Mouse (Mus musculus) forebrain, postnatal 0 days (tissue): ENCODE measurements around the gene Srsf6. TPM values are rescaled to one million over a fixed set of nuclear protein-coding genes. Genes with fewer than 3 reads are reported as not detected.

ENCODE experiments used
- ATAC-seq: fragments of 200-750 bp; cut with Nextera tagmentation; 2 replicates; pipeline ENCODE4 v1.8.0; 2017; ENCODE audit warnings: mild to moderate bottlenecking, moderate library complexity
- DNase-seq: peaks from one replicate; pipeline ENCODE4 v3.0.0-alpha.2; 2015
- H3K27ac ChIP-seq: fragments of 300-500 bp; sonication (generic); 2 replicates; pipeline ENCODE4 v1.5.1; 2014; ENCODE audit warnings: low read depth, mild to moderate bottlenecking, antibody characterized with exemption, low read length, moderate library complexity, mixed read lengths
- H3K27me3 ChIP-seq: fragments of 300-500 bp; sonication (generic); 2 replicates; pipeline ENCODE4 v1.6.1; 2014; ENCODE audit warnings: mild to moderate bottlenecking, low read length, mixed read lengths; ENCODE audit not compliant: insufficient read depth
- H3K36me3 ChIP-seq: fragments of 300-500 bp; sonication (generic); 2 replicates; pipeline ENCODE4 v1.6.1; 2014; ENCODE audit warnings: mild to moderate bottlenecking, moderate library complexity; ENCODE audit not compliant: insufficient read depth
- H3K4me1 ChIP-seq: fragments of 300-500 bp; sonication (generic); 2 replicates; pipeline ENCODE4 v1.6.1; 2014; ENCODE audit warnings: antibody characterized with exemption; ENCODE audit not compliant: insufficient read depth
- H3K4me2 ChIP-seq: fragments of 300-500 bp; sonication (generic); 2 replicates; pipeline ENCODE4 v1.6.1; 2014; ENCODE audit warnings: low read depth, mild to moderate bottlenecking, moderate library complexity
- H3K4me3 ChIP-seq: fragments of 300-500 bp; sonication (generic); 2 replicates; pipeline ENCODE4 v1.5.1; 2014; ENCODE audit warnings: low read depth, low read length, mixed read lengths
- H3K9ac ChIP-seq: fragments of 300-500 bp; sonication (generic); 2 replicates; pipeline ENCODE4 v1.6.1; 2014; ENCODE audit warnings: mild to moderate bottlenecking
- H3K9me3 ChIP-seq: fragments of 300-500 bp; sonication (generic); 2 replicates; pipeline ENCODE4 v1.6.1; 2016; ENCODE audit warnings: low read length
- CTCF ChIP-seq: sonication (generic); IDR thresholded peaks from 2 replicates; pipeline ENCODE4 v1.5.1; 2016; ENCODE audit warnings: antibody characterized with exemption, control low read depth, low read depth
- WGBS: fragments of 180-500 bp; shearing (Covaris S2); extraction: QIAGEN DNeasy Blood & Tissue Kit; methylation state at CpG from one replicate; pipeline ENCODE4 v1.1.7; 2014; 5-methylcytosine and 5-hydroxymethylcytosine counted together
- polyA plus RNA-seq: library from polyadenylated mRNA; unstranded; fragments of >200 nt; fragmentation: Nextera tagmentation; extraction: Ambion mirVana; gene quantifications from 2 replicates; pipeline ENCODE4 v1.2.1, GENCODE M21; 2015
- total RNA-seq: library from RNA; depleted of rRNA; stranded (reverse); fragments of >200 nt; gene quantifications from 2 replicates; pipeline ENCODE4 v1.2.3, GENCODE M21; 2014

Gene Srsf6
- total and polyA plus RNA-seq, 2 experiments from 2014 or later: 133 to 146 TPM

DNA sequence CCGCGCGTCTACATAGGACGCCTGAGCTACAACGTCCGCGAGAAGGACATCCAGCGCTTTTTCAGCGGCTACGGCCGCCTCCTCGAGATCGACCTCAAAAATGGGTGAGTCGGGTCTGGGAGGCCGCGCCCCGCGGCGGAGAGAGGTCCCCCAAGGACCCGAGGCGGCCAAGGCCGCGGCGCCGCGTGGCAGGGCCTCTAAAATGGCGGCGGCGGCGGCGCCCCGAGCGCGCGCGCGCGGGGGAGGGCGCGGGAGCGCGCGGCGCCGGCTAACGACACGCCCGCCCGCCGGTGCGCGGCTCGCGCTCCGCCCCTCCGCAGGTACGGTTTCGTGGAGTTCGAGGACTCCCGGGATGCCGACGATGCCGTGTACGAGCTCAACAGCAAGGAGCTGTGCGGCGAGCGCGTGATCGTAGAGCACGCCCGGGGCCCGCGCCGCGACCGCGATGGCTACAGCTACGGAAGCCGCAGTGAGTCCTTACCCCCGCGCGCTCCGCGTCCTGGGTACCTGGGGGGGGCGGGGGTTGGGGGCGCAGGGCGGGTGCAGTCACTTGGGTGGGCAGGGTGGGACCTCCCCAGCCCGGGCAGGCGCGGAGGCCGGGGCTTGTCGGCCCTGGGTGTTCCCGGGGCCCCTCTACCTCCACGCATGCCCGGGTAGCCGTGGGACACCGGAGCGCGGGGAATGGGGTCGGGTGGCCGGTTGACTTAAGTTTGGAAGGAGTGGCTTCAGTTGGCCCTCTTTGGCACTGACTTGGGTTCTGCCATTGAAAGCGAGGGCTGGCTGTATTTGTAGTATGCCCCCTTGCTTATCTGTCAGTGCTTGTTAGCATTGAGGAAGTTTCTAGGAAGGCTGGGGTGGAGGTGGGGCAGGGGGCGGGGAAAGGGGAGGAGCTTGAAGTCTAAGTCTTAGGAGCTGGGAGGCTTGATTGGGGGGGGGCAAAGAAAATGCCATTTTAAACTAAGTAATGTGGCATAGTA, 634 bp downstream of the Srsf6 start:
- Histone ChIP-seq H3K36me3 (peaks cover 26% of the 10 kb centered on the region), H3K27me3 (no peaks in the 10 kb centered on the region), H3K9me3 (no peaks in the 10 kb centered on the region), H3K4me2 (peak overlapping the region; percentile 82), H3K4me1 (peaks cover 8% of the 10 kb centered on the region; the same call in 1 of the 2 replicates), H3K4me3 (peak overlapping the region; percentile 100), H3K9ac (peak overlapping the region; percentile 100), H3K27ac (peak overlapping the region; percentile 99)
- WGBS: under 1% methylated on average over 71 of the region's 103 CpGs
- DNase-seq: peak; percentile 80
- no peak for TF ChIP-seq CTCF
- peak; percentile 57 for ATAC-seq

DNA sequence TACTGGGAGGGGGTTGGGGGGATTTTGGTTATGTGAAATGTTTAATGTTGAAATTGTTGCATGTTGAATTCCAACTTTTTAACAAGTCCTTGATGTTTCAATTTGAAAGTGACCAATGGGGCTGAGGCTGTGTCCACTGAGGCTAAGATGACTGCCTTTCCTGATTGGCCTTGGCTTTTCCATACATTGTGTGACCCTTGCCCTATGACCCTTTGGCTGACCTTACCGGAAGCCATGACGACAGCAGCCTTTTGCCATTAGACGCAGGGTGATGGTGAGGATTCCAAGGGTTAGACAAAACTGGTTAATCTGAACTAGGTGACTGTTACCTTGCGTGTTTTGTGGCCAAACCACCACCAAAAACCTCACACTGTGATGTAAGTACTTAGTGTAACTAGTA, 1.4 kb downstream of the Srsf6 start:
- Histone ChIP-seq H3K4me3 (peak overlapping the region; percentile 100), H3K9me3 (no peaks in the 10 kb centered on the region), H3K4me2 (peak overlapping the region; percentile 82), H3K27ac (no peak overlapping the region), H3K4me1 (peaks cover 8% of the 10 kb centered on the region; the same call in 1 of the 2 replicates), H3K27me3 (no peaks in the 10 kb centered on the region), H3K36me3 (peaks cover 30% of the 10 kb centered on the region), H3K9ac (peak overlapping the region; percentile 100)
- ATAC-seq (no peak), DNase-seq (no peak)
- no peak for TF ChIP-seq CTCF
- WGBS: 51% methylated on average over 4 of the region's 4 CpGs

DNA sequence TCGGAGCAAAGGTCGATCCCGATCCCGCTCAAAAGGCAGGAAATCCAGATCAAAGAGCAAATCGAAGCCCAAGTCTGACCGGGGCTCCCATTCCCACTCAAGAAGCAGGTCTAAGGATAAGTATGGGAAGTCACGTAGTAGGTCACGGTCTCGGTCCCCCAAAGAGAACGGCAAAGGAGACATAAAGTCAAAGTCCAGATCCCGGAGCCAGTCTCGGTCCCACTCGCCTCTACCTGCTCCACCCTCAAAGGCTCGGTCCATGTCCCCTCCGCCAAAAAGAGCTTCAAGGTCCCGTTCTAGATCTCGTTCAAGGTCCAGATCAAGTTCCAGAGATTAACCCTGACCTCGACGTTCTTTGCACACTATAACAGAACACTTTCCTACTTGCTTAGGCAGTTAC, 3.1 kb downstream of the Srsf6 start:
- 94% methylated on average over 19 of the region's 19 CpGs for WGBS
- peaks cover 8% of the 10 kb centered on the region; the same call in 1 of the 2 replicates for H3K4me1 ChIP-seq
- no peak overlapping the region for H3K27ac ChIP-seq
- no peak for DNase-seq
- peaks cover 42% of the 10 kb centered on the region for H3K36me3 ChIP-seq
- H3K9me3 ChIP-seq: no peaks in the 10 kb centered on the region
- ATAC-seq: no peak
- TF ChIP-seq CTCF: no peak
- no peak overlapping the region for H3K4me3 ChIP-seq
- H3K4me2 ChIP-seq: no peak overlapping the region
- no peak overlapping the region for H3K9ac ChIP-seq
- no peaks in the 10 kb centered on the region for H3K27me3 ChIP-seq

DNA sequence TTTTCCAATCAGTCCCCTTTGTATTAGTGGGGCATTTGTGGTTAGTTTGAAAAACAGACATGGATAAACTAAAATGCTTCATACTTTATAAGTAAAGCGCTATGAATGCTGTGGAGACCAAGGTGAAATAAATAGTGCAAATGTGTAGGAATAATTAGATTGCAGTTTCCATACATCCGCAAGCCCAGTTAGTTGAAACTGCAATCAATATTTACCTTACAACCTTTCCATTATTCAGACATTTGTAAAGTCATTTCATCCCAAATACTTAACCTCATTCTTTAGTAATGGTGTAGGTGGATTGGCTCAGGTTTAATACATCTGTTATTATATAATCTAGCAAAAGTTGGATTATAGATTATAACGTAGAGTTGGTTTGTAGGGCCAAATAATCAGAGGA, 4.4 kb downstream of the Srsf6 start:
- Histone ChIP-seq H3K27me3 (no peaks in the 10 kb centered on the region), H3K4me2 (no peak overlapping the region), H3K4me3 (no peak overlapping the region), H3K9ac (no peak overlapping the region), H3K4me1 (0 out of 2 replicates have a peak, but pooled peaks cover 3% of the 10 kb centered on the region), H3K9me3 (no peaks in the 10 kb centered on the region), H3K27ac (no peak overlapping the region), H3K36me3 (peaks cover 52% of the 10 kb centered on the region)
- DNase-seq (no peak), ATAC-seq (no peak)
- no peak for TF ChIP-seq CTCF
- WGBS: 97% methylated on average over 3 of the region's 3 CpGs

DNA sequence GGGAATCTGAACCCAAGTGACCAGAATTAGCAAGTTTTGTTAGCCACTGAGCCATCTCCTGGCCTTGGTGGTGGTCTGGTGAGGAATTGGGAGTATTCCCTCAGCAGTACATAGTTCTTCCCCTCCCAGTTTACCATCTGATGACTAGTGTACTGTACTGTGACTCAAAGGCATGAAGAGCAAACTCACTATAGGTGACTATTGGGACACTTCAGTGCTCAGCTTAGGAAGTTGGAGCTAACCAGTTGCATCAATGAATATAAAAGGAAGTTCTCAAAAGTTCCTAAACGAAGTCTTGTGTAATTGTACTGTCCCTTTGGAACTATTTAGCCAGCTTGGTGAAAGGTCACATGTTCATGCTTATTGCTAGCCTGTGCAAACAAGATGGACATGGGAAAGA, 8.2 kb downstream of the Srsf6 start:
- no peaks in the 10 kb centered on the region for H3K4me1 ChIP-seq
- no peaks in the 10 kb centered on the region for H3K9me3 ChIP-seq
- H3K36me3 ChIP-seq: peaks cover 45% of the 10 kb centered on the region
- TF ChIP-seq CTCF: no peak
- no peak overlapping the region for H3K27ac ChIP-seq
- no peaks in the 10 kb centered on the region for H3K27me3 ChIP-seq
- WGBS: 74% methylated on average over 1 of the region's 1 CpGs
- ATAC-seq (no peak), DNase-seq (no peak)
- no peak overlapping the region for H3K9ac ChIP-seq
- no peak overlapping the region for H3K4me2 ChIP-seq
- H3K4me3 ChIP-seq: no peak overlapping the region

DNA sequence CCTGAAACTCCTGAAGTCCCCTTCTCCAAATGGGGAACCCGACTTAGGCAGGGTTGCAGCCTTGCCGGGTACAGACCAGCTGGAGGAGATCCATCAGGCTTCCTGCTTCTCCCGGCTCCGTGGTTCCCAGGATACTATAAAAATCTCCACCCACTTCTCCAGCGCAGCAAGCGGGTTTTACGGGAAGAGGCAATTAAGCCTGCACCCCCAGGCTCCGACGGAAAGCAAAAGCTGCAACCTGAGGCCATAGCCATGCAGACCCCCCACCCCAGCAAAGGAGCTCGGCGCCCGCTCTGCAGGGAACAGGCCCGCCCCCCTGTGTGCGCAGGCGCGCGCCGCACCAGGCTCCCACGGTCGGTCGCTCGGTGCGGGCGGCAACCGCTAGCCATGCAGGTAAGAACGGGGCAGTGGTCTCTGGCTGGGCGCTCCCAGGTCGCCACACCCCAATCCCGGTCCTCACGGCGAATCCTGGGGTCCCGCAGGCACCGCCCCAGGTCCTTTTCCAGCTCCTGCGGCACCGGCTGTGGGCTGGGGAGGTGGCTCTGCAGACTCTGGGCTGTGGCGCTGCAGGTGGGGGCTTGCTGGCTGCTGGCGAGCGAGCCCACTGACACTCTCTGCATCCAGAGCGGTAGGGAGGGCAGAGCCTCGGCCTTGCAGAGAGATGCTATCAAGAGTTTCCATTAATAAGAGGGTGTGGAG, 12.0 kb downstream of the Srsf6 start, which contains the start of gene L3mbtl1:
TSS of gene L3mbtl1 (plus strand) at position 325 of the 699 bp plus-strand sequence.
- peak within 1 kb of the TSS; percentile 57; the same call in 1 of the 2 replicates for H3K27ac ChIP-seq
- WGBS: under 1% methylated on average over 40 of the region's 40 CpGs
- H3K4me3 ChIP-seq: peak within 1 kb of the TSS; percentile 55
- peak within 1 kb of the TSS; percentile 87 for H3K4me2 ChIP-seq
- 0 out of 2 replicates have a peak, but pooled peaks cover 4% of the 10 kb centered on the region for H3K4me1 ChIP-seq
- no peaks in the 10 kb centered on the region for H3K27me3 ChIP-seq
- no peaks in the 10 kb centered on the region for H3K9me3 ChIP-seq
- TF ChIP-seq CTCF: no peak
- ATAC-seq: peak; percentile 81
- H3K36me3 ChIP-seq: peaks cover 28% of the 10 kb centered on the region
- DNase-seq: peak; percentile 70
- H3K9ac ChIP-seq: peak within 1 kb of the TSS; percentile 70
